8 mouse cellular contexts compared by ENCODE assay signal in the genomic region with DNA sequence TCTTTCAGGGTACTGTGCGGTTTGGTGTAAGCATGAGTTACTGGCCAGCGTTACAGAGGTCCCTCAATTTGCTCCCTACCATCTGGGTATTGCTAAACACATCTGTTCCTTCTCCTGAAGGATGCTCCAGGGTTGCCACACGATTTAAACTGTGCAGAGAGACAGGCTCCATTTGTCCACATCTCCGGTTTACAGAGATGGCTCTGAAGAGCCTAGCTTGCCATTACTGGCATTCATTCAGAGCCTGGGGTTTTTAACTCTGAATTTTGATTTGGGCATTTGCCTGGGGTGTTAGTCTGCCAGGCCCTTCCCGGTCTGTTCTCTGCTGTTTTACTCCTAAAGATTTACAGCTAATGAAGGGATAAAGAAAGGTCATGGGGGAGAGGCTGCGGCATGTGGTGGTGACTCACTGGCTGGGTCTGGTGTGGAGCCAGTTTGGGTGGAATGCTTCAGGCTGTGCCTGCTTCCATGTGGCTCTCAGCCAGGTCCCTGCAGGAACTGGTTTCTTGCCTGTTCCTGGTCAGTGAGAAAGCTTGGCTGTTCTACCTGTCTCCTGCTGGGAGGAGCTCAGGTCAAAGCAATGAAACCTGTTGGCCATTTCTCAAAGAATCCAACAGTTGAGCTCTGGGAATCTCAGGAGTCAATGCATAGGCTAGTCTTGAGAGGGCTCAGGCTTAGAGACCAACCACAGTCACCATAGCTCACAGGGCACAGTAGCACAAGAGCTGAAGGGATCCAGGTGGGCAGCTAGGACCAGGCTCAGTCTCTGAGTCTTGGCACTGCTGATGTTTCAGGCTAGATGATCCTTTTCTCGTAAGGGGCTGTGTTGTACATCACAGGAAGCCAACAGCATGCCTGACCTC.
DNase-seq lines count a peak whose midpoint lies in the region; ATAC-seq and TF ChIP-seq lines count a peak whose summit lies in the region.

No protein-coding gene starts in this region.

- no peak overlapping the region for H3K9ac ChIP-seq in forebrain, embryonic 13.5 days

- peak overlapping the region; percentile 10 for H3ac ChIP-seq in C2C12 (ENCODE audit: control insufficient read depth, insufficient read length, low read depth)
- H3ac ChIP-seq in myocyte (ENCODE audit: control insufficient read depth, insufficient read length): no peak overlapping the region

- H3K9me3 ChIP-seq in forebrain, embryonic 13.5 days (replicated peaks): no peaks in the 10 kb centered on the region

- H3K27ac ChIP-seq in forebrain, embryonic 13.5 days: peak overlapping the region; percentile 20; the same call in 1 of the 2 replicates

- intact Hi-C loops in heart, postnatal 25 days (cut with DNase I): no loop called here

- no peaks in the 10 kb centered on the region for H3K79me3 ChIP-seq in C2C12 (ENCODE audit: low read depth)

- H3K27me3 ChIP-seq in C2C12 (ENCODE audit: control insufficient read depth, insufficient read depth, insufficient read length) (no peaks in the 10 kb centered on the region), myocyte (ENCODE audit: control insufficient read depth, insufficient read depth, insufficient read length) (no peaks in the 10 kb centered on the region)
- H3K27me3 ChIP-seq in forebrain, embryonic 13.5 days: no peaks in the 10 kb centered on the region

- peak; percentile 90 for DNase-seq in adrenal gland, postnatal 10 days
- DNase-seq in heart, postnatal 25 days (ENCODE audit: low spot score): peak; percentile 72
- peak; percentile 40 for DNase-seq in large intestine, adult 2 months (ENCODE audit: low read depth, low spot score)
- no peak for DNase-seq in spleen, adult 18-20 months

- H3K4me2 ChIP-seq in forebrain, embryonic 13.5 days: no peak overlapping the region
- peak overlapping the region; percentile 88 for H3K4me2 ChIP-seq in myocyte (ENCODE audit: low read depth)

- ATAC-seq in forebrain, embryonic 13.5 days: peak; percentile 78
- ATAC-seq in inflammation-experienced regulatory T-cells, adult 6 months: no peak

- WGBS in forebrain, embryonic 13.5 days: 53% methylated on average over 7 of the region's 7 CpGs
- 47% methylated on average over 7 of the region's 7 CpGs for WGBS in large intestine, adult 2 months

- no peaks in the 10 kb centered on the region for H3K36me3 ChIP-seq in C2C12 (ENCODE audit: control insufficient read depth, insufficient read depth)
- no peaks in the 10 kb centered on the region for H3K36me3 ChIP-seq in forebrain, embryonic 13.5 days (ENCODE audit: poor library complexity, severe bottlenecking)
- H3K36me3 ChIP-seq in myocyte (ENCODE audit: control insufficient read depth, insufficient read depth): no peaks in the 10 kb centered on the region

- no peak for TF ChIP-seq CTCF in C2C12 (IDR thresholded peaks at IDR 0.05; ENCODE audit: control insufficient read depth, insufficient read depth, insufficient read length)

- H3K4me3 ChIP-seq in C2C12 (ENCODE audit: insufficient read depth, poor library complexity, severe bottlenecking) (no peak overlapping the region), myocyte (peak overlapping the region; percentile 2)
- H3K4me3 ChIP-seq in forebrain, embryonic 13.5 days: no peak overlapping the region

- peak; percentile 18 for TF ChIP-seq POLR2A in myocyte (IDR thresholded peaks at IDR 0.05; ENCODE audit: insufficient read length, low read depth)

- H3K4me1 ChIP-seq in forebrain, embryonic 13.5 days: peaks cover 18% of the 10 kb centered on the region

- no peaks in the 10 kb centered on the region for H3K79me2 ChIP-seq in C2C12 (ENCODE audit: control insufficient read depth, insufficient read depth)
- no peaks in the 10 kb centered on the region for H3K79me2 ChIP-seq in myocyte (ENCODE audit: control insufficient read depth, insufficient read depth)

TF ChIP-seq in C2C12, 6 proteins besides CTCF, POLR2A, EP300 and RAD21:
- TF ChIP-seq MYOG (IDR thresholded peaks at IDR 0.05; ENCODE audit: control insufficient read depth, extremely low read depth, insufficient read length) (no peak), MAX (IDR thresholded peaks at IDR 0.05) (peak; percentile 76), CEBPB (IDR thresholded peaks at IDR 0.05; ENCODE audit: low read depth) (peak; percentile 85), FOSL1 (IDR thresholded peaks at IDR 0.05; ENCODE audit: insufficient read depth, low read length, poor library complexity, severe bottlenecking) (peak; percentile 89), USF1 (IDR thresholded peaks at IDR 0.05; ENCODE audit: low read depth) (no peak), MYOD1 (IDR thresholded peaks at IDR 0.05; ENCODE audit: control insufficient read depth, insufficient read length, low read depth) (peak; percentile 67)
TF ChIP-seq in C2C12: peak in this region for 4.

TF ChIP-seq in myocyte, 11 proteins besides CTCF, POLR2A, EP300 and RAD21:
- TF ChIP-seq MYOG (IDR thresholded peaks at IDR 0.05; ENCODE audit: control insufficient read depth in 1 of 3, insufficient read depth in 1 of 3, insufficient read length in 2 of 3, low read depth in 2 of 3) (peak in 2 of 3 experiments; percentile 45 to 83), TCF12 (IDR thresholded peaks at IDR 0.05; ENCODE audit: insufficient read depth, poor library complexity, severe bottlenecking) (peak; percentile 67), POLR2AphosphoS2 (IDR thresholded peaks at IDR 0.05; ENCODE audit: insufficient read length, low read depth) (no peak), CEBPB (IDR thresholded peaks at IDR 0.05; ENCODE audit: insufficient read depth, poor library complexity, severe bottlenecking) (peak; percentile 77), REST (IDR thresholded peaks at IDR 0.05; ENCODE audit: insufficient read depth, insufficient read length) (no peak), SRF (IDR thresholded peaks at IDR 0.05; ENCODE audit: control insufficient read depth, insufficient read length, low read depth) (peak; percentile 12), USF1 (IDR thresholded peaks at IDR 0.05; ENCODE audit: low read depth) (no peak), MYOD1 (IDR thresholded peaks at IDR 0.05; ENCODE audit: control insufficient read depth in 1 of 3, insufficient read length in 2 of 3, low read depth in 2 of 3) (peak in 2 of 3 experiments; percentile 56 to 85), TCF3 (IDR thresholded peaks at IDR 0.05; ENCODE audit: insufficient read length, low read depth) (peak; percentile 43)

Comparison
In these comparisons a context has a peak if more than half of its experiments do, and no peak if none do; other contexts are left out.
1. DNase-seq: peak in adrenal gland, postnatal 10 days (single experiment), heart, postnatal 25 days (single experiment) and large intestine, adult 2 months (single experiment); none in spleen, adult 18-20 months (0 of 2).